Mouse (Mus musculus) bone marrow, adult 2 months (tissue): Measurements from ENCODE around the gene Adtrp. TPM values are rescaled to one million over a fixed set of nuclear protein-coding genes. Genes with fewer than 3 reads are reported as not detected.

Experiments used
- H3K27ac ChIP-seq: fragments of 200-500 bp; 2 replicates; pipeline ENCODE4 v1.5.1; 2012; ENCODE audit warnings: low read depth, mild to moderate bottlenecking, control low read depth, inconsistent platforms, low read length; ENCODE audit not compliant: control insufficient read depth, poor library complexity, insufficient read depth
- H3K4me1 ChIP-seq: fragments of 200-500 bp; 2 replicates; pipeline ENCODE4 v1.6.1; 2011; ENCODE audit warnings: low read length; ENCODE audit not compliant: control insufficient read depth, insufficient read depth
- H3K4me3 ChIP-seq: fragments of 200-500 bp; replicated peaks from 2 replicates; pipeline ENCODE3; 2011; ENCODE audit warnings: mild to moderate bottlenecking, low read depth, low read length, control low read depth; ENCODE audit not compliant: control insufficient read depth
- CTCF ChIP-seq: fragments of 200-500 bp; IDR thresholded peaks from 2 replicates; pipeline ENCODE4 v1.5.1; 2011; ENCODE audit warnings: low read length, control low read depth; ENCODE audit not compliant: control insufficient read depth, insufficient read depth
- POLR2A ChIP-seq: fragments of 200-500 bp; IDR thresholded peaks from 2 replicates; pipeline ENCODE4 v1.6.1; 2011; ENCODE audit warnings: low read depth, mild to moderate bottlenecking, control low read depth, low read length, borderline replicate concordance; ENCODE audit not compliant: control insufficient read depth
- WGBS: fragments of 180-500 bp; shearing (Covaris S2); methylation state at CpG from one replicate; pipeline ENCODE4 v1.1.7; 2018; 5-methylcytosine and 5-hydroxymethylcytosine counted together
- polyA plus RNA-seq: library from polyadenylated mRNA; stranded (reverse); fragments of >200 nt; gene quantifications from 2 replicates; pipeline ENCODE4 v1.2.4, GENCODE M21; 2011; ENCODE audit warnings: low replicate concordance; ENCODE audit not compliant: missing spikeins, insufficient read depth, insufficient read length

Adtrp gene
- polyA plus RNA-seq, 1 experiment: 11.7 TPM

DNA sequence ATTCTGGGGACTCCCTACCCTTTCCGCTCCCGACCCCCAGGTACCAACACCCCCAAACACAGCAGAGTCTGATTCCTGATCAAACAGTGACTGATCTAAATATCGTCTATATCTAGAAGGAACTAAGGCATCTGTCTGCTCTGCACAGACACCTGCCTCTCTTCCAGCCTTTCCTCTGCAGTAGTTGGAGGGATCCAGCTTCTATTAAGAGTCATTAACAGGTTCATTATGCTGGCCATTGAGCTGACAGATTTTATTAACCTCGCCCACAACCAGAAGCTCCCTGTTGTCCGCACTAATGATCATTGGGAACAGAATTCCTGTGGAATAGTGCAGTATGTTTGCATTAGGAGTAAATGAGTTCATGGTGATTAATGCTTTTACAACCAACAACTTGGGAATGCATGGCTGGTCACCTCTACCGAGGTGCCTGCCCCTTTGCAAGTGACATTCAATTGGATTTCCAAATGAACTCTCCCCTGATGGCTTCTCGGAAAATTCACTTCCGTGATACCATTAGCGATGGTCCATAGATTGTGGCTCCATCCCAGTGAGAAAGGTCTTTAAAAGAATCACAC lies 67.8 kb downstream of the Adtrp start:
- TF ChIP-seq CTCF (no peak), POLR2A (no peak)
- WGBS: 84% methylated on average over 9 of the region's 9 CpGs

DNA sequence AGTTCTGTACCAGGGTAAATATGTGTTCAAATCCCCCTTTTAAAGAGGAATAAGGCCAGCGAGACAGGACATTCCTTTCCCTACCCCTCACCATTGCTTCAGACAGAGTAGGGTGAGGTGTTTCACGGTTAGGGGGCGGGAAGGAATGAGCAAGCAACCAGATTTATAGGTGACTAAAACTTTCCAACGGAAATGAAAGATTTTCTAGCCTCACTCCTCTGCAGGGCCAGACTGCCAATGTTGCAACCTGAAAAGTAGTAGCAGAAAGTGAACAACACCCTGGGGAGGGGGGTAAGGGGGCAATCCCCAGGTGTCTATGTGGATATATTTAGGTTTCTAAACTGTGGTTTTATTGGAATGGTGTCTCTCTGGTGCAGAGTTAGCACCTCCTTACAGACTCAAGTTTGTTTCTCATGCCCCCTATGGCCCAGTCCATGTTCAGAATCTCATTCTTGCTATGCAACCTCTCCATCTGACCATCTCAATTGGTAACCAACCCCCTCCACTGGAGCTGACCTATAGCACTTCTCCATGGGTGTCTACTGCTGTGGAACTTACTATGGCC lies 73.6 kb downstream of the Adtrp start:
- Histone ChIP-seq H3K27ac (no peak overlapping the region), H3K4me1 (no peaks in the 10 kb centered on the region), H3K4me3 (no peak overlapping the region)
- no peak for TF ChIP-seq CTCF
- TF ChIP-seq POLR2A: no peak
- 76% methylated on average over 4 of the region's 4 CpGs for WGBS

More for the DNA sequence above, 67.8 kb downstream of the Adtrp start:
- H3K27ac ChIP-seq: no peak overlapping the region
- no peak overlapping the region for H3K4me3 ChIP-seq
- no peaks in the 10 kb centered on the region; the same call in 1 of the 2 replicates for H3K4me1 ChIP-seq

DNA sequence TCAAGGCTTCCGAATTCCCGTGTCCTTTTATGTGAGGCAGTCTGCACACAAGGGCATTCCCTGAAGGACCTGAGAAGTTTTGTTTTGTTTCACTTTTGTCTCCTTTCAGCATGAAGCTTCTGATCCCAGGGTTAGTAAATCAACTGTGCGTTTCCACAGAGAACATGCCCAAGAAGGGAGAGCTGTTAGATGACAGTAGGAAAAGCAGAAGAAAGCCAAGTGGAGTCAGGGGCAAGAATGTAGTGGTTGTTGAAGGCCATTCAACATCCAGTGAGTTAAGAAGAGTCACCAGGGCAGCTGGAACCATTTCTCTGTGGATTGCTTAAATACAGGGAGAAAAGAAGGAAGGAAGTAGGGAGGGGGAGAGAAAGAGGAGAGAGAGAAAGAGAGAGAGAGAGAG lies 76.4 kb downstream of the Adtrp start:
- Histone ChIP-seq H3K4me3 (no peak overlapping the region), H3K27ac (no peak overlapping the region), H3K4me1 (no peaks in the 10 kb centered on the region)
- 76% methylated on average over 3 of the region's 3 CpGs for WGBS
- TF ChIP-seq POLR2A (no peak), CTCF (no peak)

DNA sequence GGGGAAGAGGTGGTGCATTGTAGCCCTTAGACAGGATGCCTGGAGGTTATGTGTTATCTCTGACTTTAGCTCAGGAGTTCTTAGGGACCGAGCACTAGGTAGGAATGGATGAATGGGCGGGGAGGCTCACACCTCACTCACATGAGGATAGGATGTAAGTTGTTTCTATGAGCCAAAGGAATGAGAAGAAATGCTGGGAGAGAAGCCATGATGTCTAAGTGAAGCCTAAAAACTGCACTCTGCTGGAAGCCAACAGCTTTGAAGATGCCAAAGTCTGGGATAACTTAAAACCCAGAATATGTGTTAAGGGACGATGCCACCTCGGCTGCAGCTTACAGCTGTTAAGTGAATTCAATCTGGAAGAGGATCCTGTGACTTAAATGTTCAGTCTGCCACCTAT lies 79.5 kb downstream of the Adtrp start:
- TF ChIP-seq POLR2A: no peak
- Histone ChIP-seq H3K27ac (no peak overlapping the region), H3K4me3 (no peak overlapping the region), H3K4me1 (no peaks in the 10 kb centered on the region)
- 87% methylated on average over 4 of the region's 4 CpGs for WGBS

DNA sequence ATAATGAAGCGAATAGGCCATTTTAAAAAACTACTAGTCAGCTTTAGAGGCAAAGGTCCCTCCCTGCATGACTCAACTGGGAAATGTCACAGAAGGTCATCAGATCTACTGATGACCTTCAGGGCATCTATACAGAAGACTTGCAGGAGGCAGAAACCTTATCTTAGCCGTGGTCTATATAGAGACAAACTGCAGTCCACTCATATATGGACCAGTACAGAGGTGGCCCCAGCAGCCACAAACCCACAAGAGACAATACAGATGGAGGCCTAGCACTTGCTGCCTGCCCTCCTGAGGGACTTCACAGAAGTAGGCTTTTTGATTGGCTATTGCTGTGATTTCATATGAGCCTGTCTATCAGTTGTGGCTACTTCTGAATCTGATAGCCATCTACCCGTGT lies 85.5 kb downstream of the Adtrp start:
- H3K4me1 ChIP-seq: no peaks in the 10 kb centered on the region; the same call in 1 of the 2 replicates
- H3K27ac ChIP-seq: no peak overlapping the region
- 77% methylated on average over 3 of the region's 3 CpGs for WGBS
- H3K4me3 ChIP-seq: no peak overlapping the region
- TF ChIP-seq POLR2A (no peak), CTCF (no peak)

DNA sequence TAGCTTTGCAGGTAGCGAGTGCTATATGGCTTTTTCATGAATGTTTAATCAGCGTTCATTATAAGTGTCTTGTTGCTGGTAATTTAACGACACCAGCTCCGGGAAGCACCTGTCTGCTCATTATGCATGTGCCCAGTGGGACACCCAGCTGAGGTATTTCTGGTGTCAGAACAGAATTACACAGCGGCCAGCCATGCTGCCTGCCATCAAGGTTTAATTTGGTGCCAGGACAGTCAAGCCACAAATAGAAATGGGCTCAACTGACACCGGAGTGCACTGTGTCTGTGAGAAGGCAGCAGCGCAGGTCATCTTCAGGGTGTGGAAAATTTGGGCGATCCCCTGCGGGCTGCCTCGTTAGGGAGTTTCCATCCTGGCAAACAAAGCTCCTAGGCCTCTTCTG lies 87.0 kb downstream of the Adtrp start:
- TF ChIP-seq CTCF: no peak
- TF ChIP-seq POLR2A: no peak
- 85% methylated on average over 10 of the region's 10 CpGs for WGBS
- H3K4me3 ChIP-seq: no peak overlapping the region
- no peaks in the 10 kb centered on the region; the same call in 1 of the 2 replicates for H3K4me1 ChIP-seq
- H3K27ac ChIP-seq: no peak overlapping the region

DNA sequence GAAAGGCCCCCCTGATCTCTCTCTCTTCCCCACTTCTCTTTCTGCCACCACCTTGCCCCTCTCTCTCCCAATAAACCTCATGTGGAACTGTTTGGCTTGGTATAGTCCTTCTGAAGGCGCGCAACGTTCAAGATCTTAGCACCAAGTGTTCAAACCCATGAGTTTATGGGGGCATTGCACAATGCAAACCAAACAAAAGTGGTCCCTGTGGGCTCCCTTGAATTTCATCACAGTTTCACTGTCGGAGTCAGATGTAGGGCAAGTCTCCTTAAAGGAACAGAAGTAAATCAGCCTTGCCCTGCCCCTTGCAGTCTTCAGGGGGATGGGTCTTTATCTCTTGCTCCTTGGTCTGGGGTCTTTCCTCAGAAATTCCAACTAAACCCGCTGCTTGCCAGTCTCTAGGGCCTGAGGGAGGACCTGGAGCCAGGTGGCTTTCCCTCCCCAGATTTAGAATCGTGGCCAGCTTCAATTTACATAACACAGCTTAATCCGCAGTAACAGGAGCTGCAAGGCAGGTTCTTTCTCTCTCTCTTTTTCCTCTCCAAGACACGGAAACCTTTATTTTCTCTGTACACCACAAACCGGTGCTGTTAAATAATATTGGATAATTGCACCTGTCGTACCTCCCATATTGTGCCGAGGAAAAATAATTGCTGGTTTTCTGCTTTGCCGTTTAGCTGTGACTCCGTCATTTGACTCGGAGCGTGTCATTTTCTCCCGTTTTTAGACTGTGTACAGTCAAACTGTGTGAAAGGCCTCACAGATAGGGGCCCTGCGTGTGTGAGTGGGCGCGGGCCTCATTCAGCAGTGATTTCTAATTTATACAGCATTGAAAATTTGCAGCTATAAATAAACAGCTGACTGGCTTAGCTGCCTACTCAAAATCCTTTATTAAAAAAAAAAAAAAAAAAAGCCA lies 88.7 kb downstream of the Adtrp start:
- H3K27ac ChIP-seq: no peak overlapping the region
- 75% methylated on average over 19 of the region's 19 CpGs for WGBS

DNA sequence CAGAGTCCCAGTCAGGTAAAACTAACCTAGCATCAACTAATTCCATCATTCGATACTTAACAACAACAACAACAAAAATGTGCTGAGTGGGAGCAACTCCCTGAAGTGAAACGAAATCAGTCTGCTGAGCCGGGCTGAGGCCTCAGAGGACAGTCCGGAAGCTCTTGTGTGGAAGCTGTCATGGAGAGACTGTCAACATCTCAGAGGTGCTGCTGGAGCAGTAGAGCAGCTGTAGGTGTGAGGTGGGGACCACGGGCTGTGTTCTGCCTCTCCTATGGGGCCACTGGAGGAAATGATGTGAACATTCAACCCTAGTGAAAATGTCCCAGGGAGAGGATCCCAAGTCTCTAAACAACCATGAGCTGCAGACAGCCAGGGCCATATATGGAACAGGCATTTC lies 94.4 kb downstream of the Adtrp start:
- no peak overlapping the region for H3K27ac ChIP-seq
- no peak overlapping the region for H3K4me3 ChIP-seq
- H3K4me1 ChIP-seq: no peaks in the 10 kb centered on the region; the same call in 1 of the 2 replicates
- WGBS: 78% methylated on average over 5 of the region's 5 CpGs
- TF ChIP-seq POLR2A: no peak

More for the DNA sequence above, 88.7 kb downstream of the Adtrp start:
- H3K4me1 ChIP-seq: no peaks in the 10 kb centered on the region; the same call in 1 of the 2 replicates
- no peak overlapping the region for H3K4me3 ChIP-seq
- no peak for TF ChIP-seq POLR2A
- no peak for TF ChIP-seq CTCF
